Mouse (Mus musculus) liver, postnatal 0 days (tissue): ENCODE measurements around the gene Rnf208.

Experiments used
- CTCF ChIP-seq: sonication (generic); IDR thresholded peaks from 2 replicates; pipeline ENCODE4 v1.5.1; 2016; ENCODE audit warnings: antibody characterized with exemption, low read depth
- EP300 ChIP-seq: IDR thresholded peaks from 2 replicates; pipeline ENCODE4 v1.6.1; 2016; ENCODE audit warnings: antibody characterized with exemption, low read depth, mild to moderate bottlenecking

- TF ChIP-seq EP300 (no peak), CTCF (no peak)
Measured at GRCm38 (mm10) chr2:25194006-25194405, 48.0 kb upstream of the Rnf208 start.
